Mouse (Mus musculus) brown adipose tissue, adult 24 weeks (tissue): ENCODE results near the gene Ankrd34c. TPM values are rescaled to one million over a fixed set of nuclear protein-coding genes. Genes with fewer than 3 reads are reported as not detected.
A peak's percentile ranks its signal among the peaks of the same experiment; 100 is the strongest.

ENCODE experiments used
- H3K27ac ChIP-seq: fragments of 200-500 bp; replicated peaks from 2 replicates; pipeline ENCODE4 v1.5.1; 2012; ENCODE audit warnings: low read depth, mild to moderate bottlenecking, low read length
- H3K4me1 ChIP-seq: fragments of 200-500 bp; 2 replicates; pipeline ENCODE4 v1.6.1; 2012; ENCODE audit warnings: low read length, mixed read lengths; ENCODE audit not compliant: control insufficient read depth, insufficient read depth, insufficient read length
- H3K4me3 ChIP-seq: fragments of 200-500 bp; 2 replicates; pipeline ENCODE4 v1.5.1; 2012; ENCODE audit warnings: low read depth, mild to moderate bottlenecking, low read length, moderate library complexity; ENCODE audit not compliant: insufficient read depth
- polyA plus RNA-seq: library from polyadenylated mRNA; stranded (reverse); fragments of >200 nt; gene quantifications from 2 replicates; pipeline ENCODE4 v1.2.4, GENCODE M21; 2012; ENCODE audit not compliant: missing spikeins, insufficient read depth, insufficient read length

The Ankrd34c gene
- not detected in 2 replicates for polyA plus RNA-seq

DNA sequence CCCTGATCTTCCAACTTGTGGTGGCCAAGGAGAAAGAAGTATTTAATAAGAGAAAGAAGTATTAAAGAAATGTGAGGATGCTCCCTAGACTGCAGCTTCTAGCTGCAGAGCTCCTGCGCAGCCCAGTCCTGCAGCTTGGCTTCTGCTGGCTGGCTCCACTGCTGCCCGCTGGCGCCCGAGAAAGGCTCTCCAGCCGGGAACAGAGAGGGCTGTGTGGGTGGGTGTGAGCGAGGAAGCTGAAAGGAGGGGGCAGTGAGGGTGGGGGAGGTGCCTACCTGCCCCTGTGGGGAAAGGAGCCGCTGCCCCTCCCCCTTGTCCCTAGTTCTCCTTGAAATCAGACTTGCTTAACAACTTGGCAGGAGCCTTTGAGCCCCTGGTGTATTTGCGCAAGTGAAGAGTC is at the start of gene Ankrd34c:
TSS of gene Ankrd34c (minus strand) at position 181 of the 400 bp plus-strand sequence.
- no peak within 1 kb of the TSS for H3K4me3 ChIP-seq
- H3K27ac ChIP-seq: no peak within 1 kb of the TSS
- no peaks in the 10 kb centered on the region for H3K4me1 ChIP-seq

DNA sequence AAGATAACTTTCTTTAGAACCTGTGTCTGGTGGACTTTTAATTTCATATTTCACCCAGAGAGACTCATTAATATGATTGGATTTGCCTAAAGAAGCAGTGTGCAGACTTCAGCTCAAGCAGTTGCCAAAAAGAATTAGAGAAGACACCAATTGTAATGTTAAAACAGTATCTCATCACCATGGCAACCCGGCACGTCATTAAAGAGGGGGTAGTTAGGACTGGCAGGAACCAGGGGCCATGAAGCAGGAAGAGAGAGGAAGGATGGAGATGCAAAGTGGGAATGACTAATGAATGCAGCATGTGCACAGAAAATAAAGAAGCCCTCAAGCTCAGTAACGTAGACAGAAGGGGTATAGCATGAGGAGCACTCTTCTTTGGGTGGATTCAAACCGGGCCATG is 49.3 kb upstream of the Ankrd34c start:
- Histone ChIP-seq H3K4me3 (no peak overlapping the region), H3K4me1 (no peaks in the 10 kb centered on the region), H3K27ac (no peak overlapping the region)

DNA sequence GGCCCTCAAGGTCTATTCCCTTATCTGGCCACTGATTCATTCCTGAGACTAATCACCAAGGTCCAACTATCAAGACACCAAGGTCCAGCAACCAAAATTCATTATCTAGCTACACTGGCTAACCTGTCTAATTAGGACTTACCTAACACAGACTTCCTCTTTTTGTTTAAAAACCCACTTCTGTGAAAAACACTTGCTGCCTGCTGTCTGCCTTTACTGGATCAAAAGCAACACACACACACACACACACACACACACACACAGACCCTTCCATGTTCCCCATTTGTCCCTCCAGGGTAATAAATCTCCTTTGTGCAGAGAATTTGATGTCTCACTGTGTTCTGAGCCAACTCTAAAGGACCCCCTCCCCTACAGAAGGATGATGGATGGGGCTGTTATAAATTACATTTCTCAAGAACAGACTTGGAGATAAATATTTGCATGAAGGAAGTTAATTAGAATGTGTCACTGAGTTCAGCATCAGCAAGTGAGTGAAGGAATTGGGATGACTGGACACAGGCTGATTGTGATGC is 43.2 kb upstream of the Ankrd34c start:
- Histone ChIP-seq H3K4me1 (no peaks in the 10 kb centered on the region), H3K4me3 (no peak overlapping the region)

DNA sequence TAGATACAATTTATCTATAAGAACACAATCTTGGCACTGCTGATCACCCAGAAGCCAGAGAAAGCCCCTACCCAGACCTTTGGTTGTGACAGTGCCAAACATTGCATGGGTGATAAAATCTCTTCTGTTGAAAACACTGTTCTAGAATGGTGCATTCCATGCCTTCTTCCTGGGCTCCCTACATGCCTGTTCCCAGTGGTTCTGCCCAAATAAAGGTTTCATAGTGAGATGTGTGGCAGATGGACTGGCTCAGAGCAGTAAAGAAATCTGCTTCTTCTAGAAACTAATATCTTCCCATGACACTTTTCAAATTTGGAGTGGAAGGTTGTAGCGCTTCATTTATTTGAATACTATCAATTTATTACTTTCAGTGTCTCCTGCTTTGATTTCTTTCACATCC is 41.0 kb upstream of the Ankrd34c start:
- Histone ChIP-seq H3K4me1 (no peaks in the 10 kb centered on the region), H3K27ac (no peak overlapping the region), H3K4me3 (no peak overlapping the region)

More for the DNA sequence above, 43.2 kb upstream of the Ankrd34c start:
- H3K27ac ChIP-seq: no peak overlapping the region

DNA sequence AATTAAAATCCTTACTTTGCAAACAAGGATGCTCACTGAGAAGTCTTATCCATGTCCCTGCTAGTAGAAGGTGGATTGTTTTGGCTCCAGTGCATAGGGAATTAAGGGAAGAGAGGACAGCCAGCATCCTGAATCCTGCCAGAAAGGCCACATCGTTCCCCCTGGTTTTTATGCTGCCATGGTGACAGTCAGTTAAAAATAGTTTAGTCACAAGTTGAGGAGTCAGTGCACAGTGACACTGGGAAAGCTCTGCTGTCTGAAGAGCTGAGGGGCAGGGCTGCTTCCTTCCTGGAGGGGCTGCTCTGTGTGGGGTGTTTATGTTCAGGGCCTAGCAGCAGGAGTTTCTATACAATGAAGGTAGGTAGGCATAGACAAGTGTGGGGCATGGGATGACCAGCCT is 32.9 kb upstream of the Ankrd34c start:
- Histone ChIP-seq H3K27ac (no peak overlapping the region), H3K4me1 (no peaks in the 10 kb centered on the region), H3K4me3 (no peak overlapping the region)

DNA sequence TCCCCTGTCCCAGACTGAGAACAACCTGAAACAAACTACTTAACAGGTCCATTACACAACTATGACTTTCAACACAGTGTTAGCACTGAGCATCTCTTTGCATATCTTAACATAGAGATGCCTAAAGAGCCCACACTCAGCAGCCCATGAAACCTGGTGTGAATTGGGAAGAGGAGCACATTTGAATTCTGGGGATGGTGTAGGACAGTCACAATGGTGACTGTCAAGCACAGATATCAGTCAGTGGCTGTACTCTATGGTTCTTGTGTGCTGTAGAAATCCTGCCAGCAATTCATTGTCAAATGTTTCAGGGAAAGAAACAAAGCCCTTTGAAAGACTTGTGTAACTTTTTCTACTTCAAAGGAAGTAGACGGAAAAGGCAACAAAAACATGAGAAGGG is 23.7 kb upstream of the Ankrd34c start:
- H3K27ac ChIP-seq: no peak overlapping the region
- no peak overlapping the region for H3K4me3 ChIP-seq
- no peaks in the 10 kb centered on the region for H3K4me1 ChIP-seq

DNA sequence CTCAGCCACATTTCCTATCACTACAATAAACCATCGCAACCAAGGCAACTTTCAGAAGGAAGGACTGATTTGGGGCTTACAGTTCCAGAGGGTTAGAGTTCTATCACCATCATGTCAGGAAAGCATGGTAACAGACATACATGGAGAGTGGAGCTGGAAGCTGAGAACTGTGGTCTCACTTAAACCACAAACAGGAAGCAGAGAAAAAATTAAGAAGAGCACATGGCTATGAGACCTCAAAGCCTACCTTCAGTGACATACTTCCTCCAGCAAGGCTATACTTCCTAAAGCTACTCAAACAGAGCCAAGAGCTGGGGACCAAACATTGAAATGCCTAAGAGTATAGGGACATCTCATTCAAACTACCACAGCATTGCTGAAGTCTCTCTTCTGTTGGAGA is 20.3 kb upstream of the Ankrd34c start:
- no peak overlapping the region for H3K4me3 ChIP-seq

DNA sequence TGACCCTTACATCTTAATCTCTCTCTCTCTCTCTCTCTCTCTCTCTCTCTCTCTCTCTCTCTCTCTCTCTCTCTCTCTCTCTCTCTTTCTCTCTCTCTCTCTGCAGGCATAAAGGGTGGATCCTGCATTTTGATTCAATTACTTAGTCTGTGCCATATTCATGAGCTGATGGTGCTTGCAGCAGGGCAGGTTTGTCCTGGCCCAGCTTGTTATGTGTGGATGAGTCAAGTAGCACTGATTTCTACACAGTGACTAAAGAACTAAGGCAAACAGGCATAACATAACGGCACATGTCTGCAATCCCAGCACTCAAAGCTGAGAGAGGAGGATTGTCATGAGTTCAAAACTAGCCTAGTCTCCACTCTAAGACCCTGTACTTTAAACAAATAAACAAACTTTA is 19.9 kb upstream of the Ankrd34c start:
- Histone ChIP-seq H3K27ac (no peak overlapping the region), H3K4me1 (no peaks in the 10 kb centered on the region), H3K4me3 (no peak overlapping the region)

More for the DNA sequence above, 20.3 kb upstream of the Ankrd34c start:
- H3K27ac ChIP-seq: no peak overlapping the region
- H3K4me1 ChIP-seq: no peaks in the 10 kb centered on the region

DNA sequence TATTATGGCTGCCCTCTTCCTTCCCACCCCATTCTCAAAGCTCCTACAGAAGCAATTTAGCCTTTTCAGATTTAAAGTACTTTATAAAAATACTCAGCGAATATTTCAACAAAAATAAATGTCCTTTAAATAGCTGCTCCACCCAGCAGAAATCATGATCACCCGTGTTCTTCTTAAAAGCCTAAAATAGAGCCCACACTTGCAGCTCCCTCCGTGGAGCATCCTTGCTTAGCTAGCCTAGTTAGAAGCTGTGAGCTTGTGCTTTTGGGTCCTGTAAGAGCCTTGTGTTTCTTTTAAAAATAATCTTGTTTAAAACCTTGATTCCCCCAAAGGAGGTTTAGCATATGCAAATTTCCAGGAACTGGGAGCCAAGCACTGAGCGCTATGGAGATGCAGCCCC is 19.3 kb upstream of the Ankrd34c start:
- Histone ChIP-seq H3K4me1 (no peaks in the 10 kb centered on the region), H3K4me3 (no peak overlapping the region), H3K27ac (no peak overlapping the region)

DNA sequence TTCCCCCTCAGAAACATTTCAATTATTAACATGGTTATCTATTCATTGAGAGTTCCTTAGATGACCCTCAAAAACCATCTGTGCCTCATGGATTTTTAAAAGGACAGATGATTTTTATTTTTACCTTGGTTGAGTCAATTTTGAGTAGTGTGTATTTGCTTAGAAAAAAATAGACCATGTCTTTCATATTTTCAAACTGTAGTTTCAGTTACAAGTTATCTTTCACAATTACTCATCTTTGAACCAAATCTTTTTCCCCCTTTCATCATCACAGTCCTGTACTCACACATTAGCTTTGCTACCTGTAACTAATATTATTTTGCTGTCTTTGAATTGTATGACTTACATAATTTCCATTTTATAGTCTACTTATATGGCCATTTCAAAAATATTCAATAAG is 1.8 kb upstream of the Ankrd34c start:
- no peaks in the 10 kb centered on the region for H3K4me1 ChIP-seq
- H3K27ac ChIP-seq: no peak overlapping the region
- no peak overlapping the region for H3K4me3 ChIP-seq

DNA sequence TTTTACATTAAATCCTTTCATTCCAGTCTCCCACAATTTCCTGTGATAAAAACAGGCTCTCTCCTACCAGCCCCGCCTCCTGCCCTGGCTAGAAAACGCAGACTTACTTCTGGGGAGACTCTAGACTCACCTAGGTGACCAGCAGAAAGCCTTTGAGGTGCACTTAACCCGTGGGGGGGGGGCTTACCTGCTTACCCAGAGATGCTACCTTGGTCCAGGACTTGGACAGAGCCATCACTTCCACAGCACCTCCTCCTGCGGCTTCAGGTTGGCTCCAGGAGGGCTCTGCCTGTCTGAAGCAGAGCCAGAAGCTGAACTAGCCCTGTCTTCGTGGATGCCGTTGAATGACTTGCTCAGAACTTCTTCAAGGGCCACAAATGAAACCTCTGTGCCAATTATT is 387 bp downstream of the Ankrd34c start:
- Histone ChIP-seq H3K4me3 (no peak overlapping the region), H3K27ac (no peak overlapping the region), H3K4me1 (no peaks in the 10 kb centered on the region)

DNA sequence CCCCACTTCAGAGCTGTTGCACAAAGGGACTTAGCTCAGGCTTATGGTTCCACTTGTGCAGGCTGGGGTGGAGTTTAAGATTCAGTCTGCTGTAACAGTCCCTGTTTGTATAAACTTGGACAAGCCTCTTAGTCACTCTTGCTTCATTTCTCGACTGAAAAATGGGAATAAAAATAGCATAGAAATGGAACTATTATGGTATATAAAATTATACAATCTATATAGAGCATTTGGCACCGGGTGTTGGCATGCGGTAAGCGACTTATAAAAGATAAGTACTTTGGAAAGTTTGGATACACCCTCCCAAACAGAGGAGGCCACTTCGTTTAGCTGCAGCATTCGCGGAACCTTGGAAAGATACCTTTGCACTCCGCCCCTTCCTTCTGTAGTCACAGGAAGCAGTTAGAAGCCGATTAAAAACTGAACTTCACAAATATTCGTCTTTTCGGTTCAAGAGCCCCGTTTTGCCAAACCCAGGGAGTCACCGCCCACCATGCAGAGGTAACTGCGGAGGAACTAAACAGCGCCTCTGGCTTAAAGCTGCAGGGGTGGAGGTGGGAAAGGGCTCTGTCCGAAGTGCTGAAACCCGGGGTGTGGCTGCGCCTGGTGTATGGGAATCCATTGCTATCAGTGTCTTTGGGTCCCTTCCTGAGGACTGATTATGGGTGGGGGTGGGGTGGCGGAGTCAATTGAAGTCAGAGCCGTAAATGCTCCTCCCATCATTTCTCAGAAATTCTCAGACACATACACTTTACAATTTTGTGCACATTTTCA is 1.2 kb downstream of the Ankrd34c start:
- Histone ChIP-seq H3K4me3 (no peak overlapping the region), H3K27ac (no peak overlapping the region), H3K4me1 (no peaks in the 10 kb centered on the region)

DNA sequence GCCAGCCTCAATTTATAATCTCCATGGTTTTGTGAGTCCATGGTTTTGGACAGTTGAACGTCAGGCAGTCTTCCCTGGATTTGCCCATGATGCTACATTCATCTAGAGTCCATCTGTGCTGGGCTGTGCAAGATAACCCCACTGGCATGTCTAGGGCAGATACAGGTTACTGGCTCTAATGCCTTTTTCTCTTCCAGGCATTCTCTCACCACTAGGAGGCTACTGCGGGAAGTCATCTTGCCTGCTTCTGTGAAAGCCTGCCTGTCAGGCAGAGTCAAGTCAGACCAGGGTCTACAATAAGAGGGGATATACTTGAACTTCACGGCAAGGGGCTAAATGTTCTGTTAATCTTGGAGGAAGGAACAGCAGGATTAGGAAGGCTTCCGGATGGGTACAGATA is 31.4 kb downstream of the Ankrd34c start:
- Histone ChIP-seq H3K4me3 (no peak overlapping the region), H3K27ac (peak overlapping the region; percentile 69), H3K4me1 (peaks cover 3% of the 10 kb centered on the region; the same call in 1 of the 2 replicates)

DNA sequence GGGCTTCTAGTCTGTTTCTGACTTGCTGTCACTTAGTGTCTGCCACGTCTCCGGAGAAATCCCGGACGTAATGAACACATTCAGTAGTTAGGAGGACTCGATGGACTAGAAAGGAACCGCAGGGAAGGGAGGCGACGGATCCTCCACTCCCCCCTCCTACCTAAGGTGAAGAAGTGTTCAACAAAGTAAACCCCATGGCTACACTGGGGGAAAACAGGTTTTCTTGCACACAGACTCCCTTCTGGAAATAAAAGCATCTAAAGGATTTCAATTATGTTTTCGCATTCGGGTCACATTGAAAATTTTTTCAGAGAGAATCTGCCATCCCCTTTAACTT is 33.1 kb downstream of the Ankrd34c start:
- Histone ChIP-seq H3K4me3 (peak overlapping the region; percentile 83), H3K4me1 (peaks cover 3% of the 10 kb centered on the region; the same call in 1 of the 2 replicates), H3K27ac (peak overlapping the region; percentile 89)

DNA sequence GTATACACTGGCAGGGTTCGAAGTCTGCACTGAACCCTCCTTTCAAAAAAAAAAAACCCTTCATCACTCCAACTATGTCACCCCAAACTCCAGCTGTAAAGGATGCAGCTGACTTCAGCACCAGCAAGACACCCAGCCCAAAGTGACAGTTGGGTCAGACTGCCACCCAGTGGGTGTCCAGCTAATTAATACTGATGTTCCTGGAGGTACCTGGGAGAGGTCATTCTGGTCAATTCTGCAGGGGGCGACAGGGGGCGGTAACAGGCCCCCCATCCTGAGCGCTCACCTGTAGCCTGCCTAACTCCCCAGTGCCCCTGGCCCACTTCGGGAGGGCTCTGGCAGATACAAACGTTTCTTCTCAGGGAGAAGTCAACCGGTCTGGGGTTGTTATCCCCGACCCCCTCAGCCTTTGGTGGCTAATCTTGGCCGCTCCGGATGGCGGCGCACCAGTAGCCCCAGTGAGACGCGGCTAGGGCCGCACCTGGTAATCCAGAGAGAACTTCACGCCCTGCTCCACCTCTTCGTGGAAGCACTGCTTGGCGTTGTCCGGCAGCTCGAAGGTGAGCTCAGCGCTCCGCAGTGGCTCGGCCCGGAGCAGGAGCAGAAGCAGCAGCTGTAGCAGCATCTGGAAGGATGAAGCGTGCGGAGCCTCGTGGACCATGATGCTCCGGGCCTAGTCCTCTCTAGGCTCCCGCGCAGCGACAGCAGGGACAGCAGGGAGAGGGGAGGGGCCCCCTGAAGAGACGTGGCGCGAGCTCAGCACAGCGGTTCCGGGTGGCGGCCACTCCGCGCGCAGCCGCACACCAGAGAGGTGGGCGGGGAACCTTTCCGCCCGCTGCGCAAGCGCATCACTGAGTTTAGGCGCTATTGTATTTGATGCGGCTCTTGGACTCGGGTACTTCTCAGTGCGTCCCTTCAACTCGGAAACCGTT is 33.7 kb downstream of the Ankrd34c start, which contains the start of gene Tmed3:
TSS of gene Tmed3 (minus strand) at position 804 of the 932 bp plus-strand sequence.
- H3K4me1 ChIP-seq: peaks cover 3% of the 10 kb centered on the region; the same call in 1 of the 2 replicates

More for the DNA sequence above, 33.7 kb downstream of the Ankrd34c start, which contains the start of gene Tmed3:
- Histone ChIP-seq H3K27ac (peak within 1 kb of the TSS; percentile 89), H3K4me3 (peak within 1 kb of the TSS; percentile 83)
